Mouse (Mus musculus) lung, postnatal 25 days (tissue): ENCODE measurements at regions not wholly inside any gene's neighbourhood (a gene's known extent, or its start where the extent isn't known, plus 50 kb on each side); places are given as distances from the start of the nearest gene placed in this dataset.
A peak's percentile ranks its signal among the peaks of the same experiment; 100 is the strongest.

Experiments used
- DNase-seq: peaks from one replicate; pipeline ENCODE4 v3.0.0; 2022; ENCODE audit warnings: low spot score

GRCm38 (mm10) chr19:52321626-52322025 is 57.5 kb downstream of the Ins1 start:
- no peak for DNase-seq

DNA sequence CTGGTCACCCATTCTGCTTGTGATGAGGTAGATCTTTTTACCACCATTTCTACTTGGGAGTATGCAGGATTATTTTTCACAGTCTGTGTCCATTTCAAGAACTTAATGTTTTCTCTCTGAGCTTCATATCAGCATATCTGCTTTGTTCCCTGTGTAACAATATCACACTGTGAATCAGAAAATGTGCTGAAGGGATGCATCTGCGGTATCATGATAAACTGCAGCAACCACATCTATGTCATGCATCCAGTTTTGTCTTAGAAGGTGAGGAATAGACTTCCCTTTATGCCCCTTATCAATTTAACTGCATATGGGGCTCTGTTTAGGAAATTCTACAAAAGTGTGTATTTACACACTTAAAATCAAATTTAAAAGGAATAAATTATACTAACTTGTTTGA is 67.3 kb downstream of the Ins1 start:
- no peak for DNase-seq

- no peak for DNase-seq
Observed at GRCm38 (mm10) chr19:52355175-52355574, 91.1 kb downstream of the Ins1 start.

GRCm38 (mm10) chr19:52374892-52375578 is 110.9 kb downstream of the Ins1 start:
- no peak for DNase-seq

DNA sequence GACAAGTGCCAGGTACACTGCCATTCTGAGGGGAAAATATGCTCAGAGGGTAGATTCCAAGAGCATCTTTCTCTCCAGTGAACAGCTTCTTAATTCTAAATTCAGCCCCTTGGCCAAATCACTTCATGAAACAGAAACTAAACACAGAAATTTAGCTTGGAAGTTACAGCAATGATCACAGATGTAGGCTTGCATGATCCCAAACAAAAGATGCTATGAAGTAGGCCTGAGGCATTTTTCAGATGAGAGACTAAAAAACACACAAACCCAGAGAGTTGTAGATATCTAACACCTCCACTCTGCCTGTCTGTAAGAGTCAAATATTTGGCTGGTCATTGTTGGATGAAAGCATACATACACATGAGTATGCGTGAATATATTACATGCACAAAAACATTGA is 142.6 kb downstream of the Ins1 start:
- no peak for DNase-seq

DNA sequence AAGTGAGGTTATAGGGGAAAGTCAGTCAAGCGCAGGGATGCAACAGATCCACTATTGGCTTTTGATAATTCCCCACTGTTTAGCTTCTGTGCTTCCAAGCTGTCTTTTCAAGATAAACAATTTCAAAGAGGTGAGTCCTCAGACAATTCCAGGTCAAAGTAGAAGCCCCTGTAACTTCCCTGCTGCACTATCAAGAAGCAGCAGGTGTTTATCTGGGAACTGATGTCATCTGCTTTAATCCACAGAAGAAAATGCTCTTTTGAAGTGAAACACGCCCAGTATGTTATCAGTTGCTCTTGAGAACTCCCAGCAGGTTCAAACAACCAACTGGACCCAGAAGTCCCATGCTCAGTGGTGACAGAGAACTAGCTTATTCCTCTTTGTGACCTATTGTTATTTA is 164.7 kb downstream of the Ins1 start:
- DNase-seq = no peak

DNA sequence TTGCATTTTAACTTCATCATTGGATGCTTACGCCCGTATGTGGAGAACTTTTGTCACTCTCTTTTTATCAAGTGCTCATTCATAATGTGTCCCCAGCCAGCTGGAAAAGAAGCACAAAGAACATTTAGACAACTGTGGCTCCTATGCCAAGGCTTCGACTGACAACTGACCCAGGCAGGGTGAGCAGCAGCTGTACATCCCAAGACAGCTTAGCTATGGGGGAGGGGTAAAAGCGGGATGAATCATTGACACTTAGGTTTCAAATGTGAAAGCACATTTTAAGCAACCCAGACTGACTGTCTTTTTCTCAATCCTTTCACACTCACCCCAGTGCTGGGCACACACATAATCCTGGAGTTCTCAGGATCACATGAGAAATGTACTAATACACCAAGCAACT is 178.4 kb downstream of the Ins1 start:
- DNase-seq = peak; percentile 2

GRCm38 (mm10) chr19:52448931-52449330 is 184.8 kb downstream of the Ins1 start:
- no peak for DNase-seq

- no peak for DNase-seq
Observed at GRCm38 (mm10) chr19:52449392-52449791, 185.3 kb downstream of the Ins1 start.
